Mouse (Mus musculus): Measurements from ENCODE around the gene Jup. TPM values are rescaled to one million over a fixed set of nuclear protein-coding genes. Genes with fewer than 3 reads are reported as not detected.

Gene Jup
- 7.5 TPM for polyA plus RNA-seq (2017; shearing (Covaris generic))

GRCm38 (mm10) chr11:100397600-100398389, at the start of gene Jup:
Gene Jup (minus strand): TSS chr11:100397763.

GRCm38 (mm10) chr11:100441797-100442196, 44.2 kb upstream of the Jup start, which contains the start of the genes Nt5c3b and Klhl10:
Gene Nt5c3b (minus strand): TSS chr11:100441808.
Gene Klhl10 (plus strand): TSS chr11:100441917.

GRCm38 (mm10) chr11:100414914-100415822, 17.6 kb upstream of the Jup start, which contains the start of gene Fkbp10:
Gene Fkbp10 (plus strand): TSS chr11:100415697.

GRCm38 (mm10) chr11:100414021-100414913, 16.7 kb upstream of the Jup start, which contains the start of gene P3h4:
Gene P3h4 (minus strand): TSS chr11:100414836.

GRCm38 (mm10) chr11:100355972-100356818, 41.4 kb downstream of the Jup start, which contains the start of gene Hap1:
Gene Hap1 (minus strand): TSS chr11:100356128.

GRCm38 (mm10) chr11:100333944-100334457, 63.6 kb downstream of the Jup start, which contains the start of gene Gast:
Gene Gast (plus strand): TSS chr11:100334407.

GRCm38 (mm10) chr11:100319492-100320171, 77.9 kb downstream of the Jup start, which contains the start of gene Eif1:
Gene Eif1 (plus strand): TSS chr11:100319885.

Other genes with a start within 250 kb of the Jup start
- not detected for gene Krt19, start 249.1 kb downstream of the Jup start, polyA plus RNA-seq (2017; shearing (Covaris generic))
- not detected for gene Krt9, start 204.5 kb downstream of the Jup start, polyA plus RNA-seq (2017; shearing (Covaris generic))
- gene Krt14, start 190.2 kb downstream of the Jup start, polyA plus RNA-seq (2017; shearing (Covaris generic)) = not detected
- not detected for gene Krt16, start 148.9 kb downstream of the Jup start, polyA plus RNA-seq (2017; shearing (Covaris generic))
- gene Krt17, start 136.7 kb downstream of the Jup start, polyA plus RNA-seq (2017; shearing (Covaris generic)) = not detected
- gene Krt42, start 127.9 kb downstream of the Jup start, polyA plus RNA-seq (2017; shearing (Covaris generic)) = not detected
- gene Eif1, start 77.9 kb downstream of the Jup start, polyA plus RNA-seq (2017; shearing (Covaris generic)) = 4,878 TPM
- gene Gast, start 63.4 kb downstream of the Jup start, polyA plus RNA-seq (2017; shearing (Covaris generic)) = not detected
- gene Hap1, start 41.6 kb downstream of the Jup start, polyA plus RNA-seq (2017; shearing (Covaris generic)) = not detected
- not detected for gene P3h4, start 17.1 kb upstream of the Jup start, polyA plus RNA-seq (2017; shearing (Covaris generic))
- not detected for gene Fkbp10, start 17.9 kb upstream of the Jup start, polyA plus RNA-seq (2017; shearing (Covaris generic))
- 116 TPM for gene Nt5c3b, start 44.0 kb upstream of the Jup start, polyA plus RNA-seq (2017; shearing (Covaris generic))
- not detected for gene Klhl10, start 44.2 kb upstream of the Jup start, polyA plus RNA-seq (2017; shearing (Covaris generic))
- gene Klhl11, start 75.0 kb upstream of the Jup start, polyA plus RNA-seq (2017; shearing (Covaris generic)) = 7.8 TPM
- gene Acly, start 130.2 kb upstream of the Jup start, polyA plus RNA-seq (2017; shearing (Covaris generic)) = 165 TPM
- gene Ttc25, start 147.8 kb upstream of the Jup start, polyA plus RNA-seq (2017; shearing (Covaris generic)) = 0.16 TPM
- gene Cnp, start 177.1 kb upstream of the Jup start, polyA plus RNA-seq (2017; shearing (Covaris generic)) = 156 TPM
- 12.4 TPM for gene Nkiras2, start 221.5 kb upstream of the Jup start, polyA plus RNA-seq (2017; shearing (Covaris generic))
- gene Dnajc7, start 222.4 kb upstream of the Jup start, polyA plus RNA-seq (2017; shearing (Covaris generic)) = 631 TPM

Data from naive thymus-derived CD4-positive, alpha-beta T cell, adult 5 months (primary cell).